ENCODE assay signal across 16 mouse cellular contexts in genomic region chr10:57121514-57121913, GRCm38 (mm10).
DNase-seq lines count a peak whose midpoint lies in the region; ATAC-seq lines count a peak whose summit lies in the region.
"Had no signal": no experiment of that assay in that cellular context is flagged by ENCODE, and none has a peak within 500 bp of the region (broad histone marks: within the 10 kb centered on the region; RNA-seq: fewer than 3 reads in every experiment).

No protein-coding gene starts in this region.

- no peaks in the 10 kb centered on the region for H3K9me3 ChIP-seq in forebrain, embryonic 16.5 days (ENCODE audit: control insufficient read depth, low read length)
- no peaks in the 10 kb centered on the region for H3K9me3 ChIP-seq in forebrain, embryonic 11.5 days (ENCODE audit: control insufficient read depth, low read length)
- no peaks in the 10 kb centered on the region for H3K9me3 ChIP-seq in midbrain, embryonic 11.5 days (ENCODE audit: control insufficient read depth, low read length)
- H3K9me3 ChIP-seq in midbrain, embryonic 14.5 days (ENCODE audit: control insufficient read depth, low read length), result no peaks in the 10 kb centered on the region
- H3K9me3 ChIP-seq: embryonic facial prominence, embryonic 10.5 days; embryonic facial prominence, embryonic 12.5 days; forebrain, embryonic 13.5 days had no signal

- 76% methylated on average over 1 of the region's 1 CpGs for WGBS in forebrain, embryonic 16.5 days
- 90% methylated on average over 1 of the region's 1 CpGs for WGBS in forebrain, embryonic 11.5 days
- WGBS in midbrain, embryonic 11.5 days, result 86% methylated on average over 1 of the region's 1 CpGs
- WGBS in midbrain, embryonic 14.5 days, result 95% methylated on average over 1 of the region's 1 CpGs

- H3K4me2 ChIP-seq in forebrain, embryonic 16.5 days (ENCODE audit: low read length), result no peak overlapping the region
- no peak overlapping the region for H3K4me2 ChIP-seq in forebrain, embryonic 11.5 days (ENCODE audit: low read depth, low read length, severe bottlenecking)
- no peak overlapping the region for H3K4me2 ChIP-seq in midbrain, embryonic 11.5 days
- no peak overlapping the region for H3K4me2 ChIP-seq in midbrain, embryonic 14.5 days (ENCODE audit: low read length)
- H3K4me2 ChIP-seq: embryonic facial prominence, embryonic 12.5 days; forebrain, embryonic 13.5 days had no signal

- no peak overlapping the region for H3K9ac ChIP-seq in forebrain, embryonic 16.5 days (replicated peaks; ENCODE audit: low read depth, low read length)
- H3K9ac ChIP-seq in forebrain, embryonic 11.5 days (ENCODE audit: low read length), result no peak overlapping the region
- H3K9ac ChIP-seq in midbrain, embryonic 11.5 days (ENCODE audit: low read length), result no peak overlapping the region
- no peak overlapping the region for H3K9ac ChIP-seq in midbrain, embryonic 14.5 days (replicated peaks; ENCODE audit: low read length)
- H3K9ac ChIP-seq: embryonic facial prominence, embryonic 12.5 days; forebrain, embryonic 13.5 days had no signal

- no peak for DNase-seq in forebrain, embryonic 11.5 days (ENCODE audit: low spot score)
- peak; percentile 62 for DNase-seq in midbrain, embryonic 11.5 days (ENCODE audit: low spot score, missing footprints)
- DNase-seq in midbrain, embryonic 14.5 days, result no peak
- DNase-seq in thymus, postnatal 0 days (ENCODE audit: low spot score), result no peak
- DNase-seq: adrenal gland, adult 2 months; adrenal gland, postnatal 10 days; adrenal gland, postnatal 25 days; cerebellum, adult 11-12 months; cerebellum, adult 2 months; cerebellum, adult 9-10 months; cerebellum, postnatal 10 days; cerebellum, postnatal 25 days had no signal

- no peaks in the 10 kb centered on the region for H3K36me3 ChIP-seq in forebrain, embryonic 16.5 days (ENCODE audit: control insufficient read depth, insufficient read depth)
- H3K36me3 ChIP-seq in forebrain, embryonic 11.5 days (ENCODE audit: control insufficient read depth, insufficient read depth, low read length), result no peaks in the 10 kb centered on the region
- H3K36me3 ChIP-seq in midbrain, embryonic 11.5 days (ENCODE audit: control insufficient read depth, insufficient read depth, low read length), result no peaks in the 10 kb centered on the region
- H3K36me3 ChIP-seq in midbrain, embryonic 14.5 days (ENCODE audit: control insufficient read depth, insufficient read depth, low read length), result no peaks in the 10 kb centered on the region
- H3K36me3 ChIP-seq: embryonic facial prominence, embryonic 10.5 days; embryonic facial prominence, embryonic 12.5 days had no signal

- H3K27me3 ChIP-seq in forebrain, embryonic 16.5 days (replicated peaks; ENCODE audit: control insufficient read depth, insufficient read depth, low read length), result no peaks in the 10 kb centered on the region
- no peaks in the 10 kb centered on the region for H3K27me3 ChIP-seq in forebrain, embryonic 11.5 days (ENCODE audit: control insufficient read depth, insufficient read depth, low read length)
- no peaks in the 10 kb centered on the region for H3K27me3 ChIP-seq in midbrain, embryonic 11.5 days (ENCODE audit: control insufficient read depth, insufficient read depth, low read length)
- H3K27me3 ChIP-seq in midbrain, embryonic 14.5 days (ENCODE audit: control insufficient read depth, insufficient read depth, low read length), result no peaks in the 10 kb centered on the region
- H3K27me3 ChIP-seq: embryonic facial prominence, embryonic 12.5 days; forebrain, embryonic 13.5 days had no signal

- ATAC-seq in forebrain, embryonic 16.5 days, result peak; percentile 55; the same call in 1 of the 2 replicates
- no peak for ATAC-seq in forebrain, embryonic 11.5 days (replicated peaks; ENCODE audit: low FRiP score)
- no peak for ATAC-seq in midbrain, embryonic 11.5 days (ENCODE audit: low FRiP score)
- no peak for ATAC-seq in midbrain, embryonic 14.5 days (ENCODE audit: low FRiP score, low TSS enrichment)
- ATAC-seq: forebrain, embryonic 13.5 days had no signal

- H3K27ac ChIP-seq in forebrain, embryonic 16.5 days (ENCODE audit: low read length), result no peak overlapping the region
- no peak overlapping the region for H3K27ac ChIP-seq in forebrain, embryonic 11.5 days (ENCODE audit: low read depth, low read length)
- H3K27ac ChIP-seq in midbrain, embryonic 11.5 days (ENCODE audit: low read depth, low read length), result no peak overlapping the region
- no peak overlapping the region for H3K27ac ChIP-seq in midbrain, embryonic 14.5 days (replicated peaks; ENCODE audit: low read depth, low read length)
- H3K27ac ChIP-seq: embryonic facial prominence, embryonic 10.5 days; embryonic facial prominence, embryonic 12.5 days; forebrain, embryonic 13.5 days had no signal

- no peaks in the 10 kb centered on the region for H3K4me1 ChIP-seq in forebrain, embryonic 16.5 days (replicated peaks; ENCODE audit: control insufficient read depth, insufficient read depth, low read length)
- no peaks in the 10 kb centered on the region for H3K4me1 ChIP-seq in forebrain, embryonic 11.5 days (replicated peaks; ENCODE audit: control insufficient read depth, insufficient read depth, low read length)
- H3K4me1 ChIP-seq in midbrain, embryonic 11.5 days (ENCODE audit: control insufficient read depth, insufficient read depth, low read length), result no peaks in the 10 kb centered on the region
- no peaks in the 10 kb centered on the region for H3K4me1 ChIP-seq in midbrain, embryonic 14.5 days (ENCODE audit: control insufficient read depth, insufficient read depth, low read length)
- H3K4me1 ChIP-seq: embryonic facial prominence, embryonic 10.5 days; embryonic facial prominence, embryonic 12.5 days; forebrain, embryonic 13.5 days had no signal

- no peak overlapping the region for H3K4me3 ChIP-seq in forebrain, embryonic 16.5 days (replicated peaks; ENCODE audit: low read length)
- no peak overlapping the region for H3K4me3 ChIP-seq in forebrain, embryonic 11.5 days (ENCODE audit: low read depth, low read length)
- H3K4me3 ChIP-seq in midbrain, embryonic 11.5 days (ENCODE audit: low read depth, low read length), result no peak overlapping the region
- no peak overlapping the region for H3K4me3 ChIP-seq in midbrain, embryonic 14.5 days (replicated peaks; ENCODE audit: low read depth, low read length)
- H3K4me3 ChIP-seq: embryonic facial prominence, embryonic 10.5 days; embryonic facial prominence, embryonic 12.5 days; forebrain, embryonic 13.5 days had no signal
